Mouse (Mus musculus): ENCODE measurements around the gene Hyal3. TPM values are rescaled to one million over a fixed set of nuclear protein-coding genes. Genes with fewer than 3 reads are reported as not detected.

The Hyal3 gene
- polyA plus RNA-seq, 1 experiment from 2014 or later = 1.7 TPM

- peaks cover 61% of the 10 kb centered on the region for H3K4me1 ChIP-seq
These were observed 2.7 kb upstream of the Hyal3 start for GRCm38 (mm10) chr9:107577871-107578270.

DNA sequence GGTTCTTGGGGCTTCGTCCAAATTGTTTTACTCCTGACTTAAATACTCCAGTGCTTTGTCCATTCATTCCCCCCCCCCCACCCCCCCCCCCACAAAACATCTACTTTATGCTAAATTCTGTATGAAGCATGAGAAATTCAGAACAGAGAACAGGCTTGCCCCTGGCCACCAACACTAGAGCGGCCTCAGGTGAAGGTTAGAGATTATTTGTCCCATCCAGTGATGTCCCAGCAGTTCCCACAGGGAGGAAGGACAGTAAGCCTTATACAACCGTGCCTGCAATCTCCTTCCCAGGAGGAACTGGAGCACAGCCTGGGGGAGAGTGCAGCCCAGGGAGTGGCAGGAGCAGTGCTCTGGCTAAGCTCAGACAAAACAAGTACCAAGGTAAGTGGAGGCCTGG is 2.0 kb upstream of the Hyal3 start, which contains the start of gene Naa80:
Naa80 (plus strand) TSS at position 301 of the 400 bp plus-strand sequence.
- peak within 1 kb of the TSS; percentile 88 for H3K4me2 ChIP-seq (replicated peaks)
- H3K36me3 ChIP-seq = peaks cover 23% of the 10 kb centered on the region
- peaks cover 61% of the 10 kb centered on the region for H3K4me1 ChIP-seq
- WGBS = 70% methylated on average over 3 of the region's 3 CpGs
- H3K27me3 ChIP-seq = no peaks in the 10 kb centered on the region
- H3K9me3 ChIP-seq = no peaks in the 10 kb centered on the region
- peak within 1 kb of the TSS; percentile 86; the same call in 1 of the 2 replicates for H3K27ac ChIP-seq
- peak within 1 kb of the TSS; percentile 79 for H3K9ac ChIP-seq
- no peak for ATAC-seq (ENCODE audit: low FRiP score, low read depth)
- no peak within 1 kb of the TSS for H3K4me3 ChIP-seq

More at GRCm38 (mm10) chr9:107577871-107578270, 2.7 kb upstream of the Hyal3 start:
- 88% methylated on average over 10 of the region's 10 CpGs for whole genome bisulfite sequencing
- no peak overlapping the region for H3K27ac ChIP-seq
- H3K4me2 ChIP-seq (replicated peaks) = peak overlapping the region; percentile 70
- H3K9me3 ChIP-seq = no peaks in the 10 kb centered on the region
- H3K4me3 ChIP-seq = no peak overlapping the region
- peak overlapping the region; percentile 36; the same call in 1 of the 2 replicates for H3K9ac ChIP-seq
- peaks cover 23% of the 10 kb centered on the region for H3K36me3 ChIP-seq
- no peak for ATAC-seq (ENCODE audit: low FRiP score, low read depth)
- H3K27me3 ChIP-seq = no peaks in the 10 kb centered on the region

DNA sequence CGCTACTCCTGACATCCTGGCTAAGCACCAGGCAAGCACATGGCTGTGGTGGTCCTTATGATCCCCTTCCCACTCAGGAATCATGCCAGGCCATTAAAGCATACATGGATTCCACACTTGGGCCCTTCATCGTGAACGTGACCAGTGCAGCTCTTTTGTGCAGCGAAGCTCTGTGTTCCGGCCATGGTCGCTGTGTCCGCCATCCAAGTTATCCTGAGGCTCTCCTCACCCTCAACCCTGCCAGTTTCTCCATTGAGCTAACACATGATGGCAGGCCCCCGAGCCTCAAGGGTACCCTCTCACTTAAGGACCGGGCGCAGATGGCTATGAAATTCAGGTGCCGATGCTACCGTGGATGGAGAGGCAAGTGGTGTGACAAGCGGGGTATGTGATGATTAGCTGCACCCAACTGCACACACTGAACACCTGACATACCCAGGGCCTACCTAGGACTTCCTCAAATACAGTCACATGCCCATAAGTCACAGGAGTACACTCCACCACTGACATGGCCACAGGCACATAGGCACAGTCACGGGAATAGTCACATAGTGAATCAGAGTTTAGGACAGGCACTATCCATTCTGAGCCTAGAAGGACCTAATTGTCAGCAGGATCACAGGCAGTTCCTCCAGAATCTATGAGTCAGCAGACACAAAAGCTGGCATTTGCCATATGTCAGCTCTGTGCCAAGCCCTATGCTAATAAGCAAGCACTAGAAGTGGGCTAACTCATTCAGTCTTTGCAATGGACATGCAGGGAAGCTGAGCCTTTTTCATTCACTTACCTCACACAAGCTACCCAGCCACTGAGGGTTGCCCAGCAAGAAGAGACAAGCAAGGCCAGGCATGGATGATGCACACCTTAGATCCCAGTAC is 1.4 kb upstream of the Hyal3 start:
- Histone ChIP-seq H3K36me3 (peaks cover 25% of the 10 kb centered on the region), H3K4me2 (replicated peaks) (peak overlapping the region; percentile 88), H3K9me3 (no peaks in the 10 kb centered on the region), H3K9ac (peak overlapping the region; percentile 79; the same call in 1 of the 2 replicates), H3K27ac (peak overlapping the region; percentile 86; the same call in 1 of the 2 replicates), H3K4me3 (no peak overlapping the region), H3K27me3 (no peaks in the 10 kb centered on the region), H3K4me1 (peaks cover 61% of the 10 kb centered on the region)
- WGBS = 93% methylated on average over 14 of the region's 14 CpGs
- no peak for ATAC-seq (ENCODE audit: low FRiP score, low read depth)

DNA sequence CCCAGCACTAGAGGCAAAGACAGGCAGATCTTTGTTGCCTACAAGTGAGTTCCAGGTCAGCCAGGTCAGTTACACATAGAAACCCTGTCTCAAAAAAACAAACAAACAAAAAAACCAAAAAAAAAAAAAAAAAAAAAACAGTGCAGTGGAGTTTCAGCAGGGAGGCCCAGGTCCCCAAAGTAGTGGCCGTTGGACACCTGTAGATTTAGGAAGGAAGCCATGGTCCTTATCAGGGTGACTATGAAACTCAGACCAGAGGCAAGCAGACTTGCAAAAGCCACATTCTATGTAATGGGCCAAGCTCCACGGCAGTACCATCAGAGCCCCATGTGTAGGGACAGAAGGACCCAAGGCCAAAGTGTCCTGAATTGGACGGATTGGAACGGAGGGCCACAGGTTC is 966 bp downstream of the Hyal3 start:
- peak overlapping the region; percentile 65 for H3K4me3 ChIP-seq

DNA sequence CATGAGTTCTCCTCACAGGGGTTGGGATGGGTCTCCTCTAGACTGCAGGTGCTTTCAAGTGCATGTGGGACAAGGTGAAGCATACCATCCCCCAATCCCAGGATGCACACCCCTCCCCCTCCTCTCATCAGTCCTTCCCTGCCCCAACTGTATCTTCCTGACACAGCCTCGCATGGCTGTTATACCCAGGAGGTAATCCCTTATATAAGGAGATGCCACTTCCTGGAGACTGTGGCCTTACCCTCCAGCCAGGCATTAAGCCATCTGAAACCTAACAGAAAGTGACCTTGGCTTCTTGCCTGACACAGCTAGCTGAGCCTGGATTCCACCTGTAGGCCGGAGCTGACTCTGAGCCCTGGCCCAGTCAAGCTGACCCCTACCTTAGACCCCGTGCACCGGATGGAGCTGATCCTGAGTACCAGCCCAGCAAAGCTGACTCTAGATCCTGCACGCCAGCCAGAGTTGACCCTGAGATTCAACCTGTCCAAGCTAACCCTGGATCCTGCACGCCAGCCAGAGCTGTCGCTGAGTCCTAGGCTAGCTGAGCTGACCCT is 2.0 kb downstream of the Hyal3 start:
- H3K36me3 ChIP-seq = peaks cover 24% of the 10 kb centered on the region
- H3K9me3 ChIP-seq = no peaks in the 10 kb centered on the region
- 88% methylated on average over 7 of the region's 7 CpGs for WGBS
- H3K27me3 ChIP-seq = no peaks in the 10 kb centered on the region
- ATAC-seq (ENCODE audit: low FRiP score, low read depth) = no peak
- peak overlapping the region; percentile 88 for H3K4me2 ChIP-seq (replicated peaks)
- H3K4me1 ChIP-seq = peaks cover 42% of the 10 kb centered on the region
- H3K27ac ChIP-seq = no peak overlapping the region
- H3K4me3 ChIP-seq = no peak overlapping the region
- H3K9ac ChIP-seq = no peak overlapping the region; the same call in 1 of the 2 replicates

More for the DNA sequence above, 966 bp downstream of the Hyal3 start:
- WGBS = 77% methylated on average over 4 of the region's 4 CpGs
- Histone ChIP-seq H3K4me1 (peaks cover 52% of the 10 kb centered on the region), H3K27me3 (no peaks in the 10 kb centered on the region), H3K4me2 (replicated peaks) (peak overlapping the region; percentile 88), H3K9ac (peak overlapping the region; percentile 79), H3K27ac (peak overlapping the region; percentile 86; the same call in 1 of the 2 replicates), H3K36me3 (peaks cover 24% of the 10 kb centered on the region), H3K9me3 (no peaks in the 10 kb centered on the region)
- ATAC-seq (ENCODE audit: low FRiP score, low read depth) = no peak

- 91% methylated on average over 14 of the region's 14 CpGs for WGBS
- H3K27me3 ChIP-seq = no peaks in the 10 kb centered on the region
- H3K9me3 ChIP-seq = no peaks in the 10 kb centered on the region
- H3K4me1 ChIP-seq = peaks cover 39% of the 10 kb centered on the region
- H3K36me3 ChIP-seq = peaks cover 24% of the 10 kb centered on the region
- ATAC-seq (ENCODE audit: low FRiP score, low read depth) = no peak
- H3K27ac ChIP-seq = no peak overlapping the region
- no peak overlapping the region for H3K9ac ChIP-seq
- H3K4me3 ChIP-seq = no peak overlapping the region
- H3K4me2 ChIP-seq (replicated peaks) = no peak overlapping the region
These were observed 2.6 kb downstream of the Hyal3 start for GRCm38 (mm10) chr9:107583174-107583573.

GRCm38 (mm10) chr9:107586504-107586903 is 5.9 kb downstream of the Hyal3 start:
- H3K36me3 ChIP-seq = peaks cover 47% of the 10 kb centered on the region
- no peaks in the 10 kb centered on the region for H3K9me3 ChIP-seq
- no peak for ATAC-seq (ENCODE audit: low FRiP score, low read depth)
- WGBS = 88% methylated on average over 5 of the region's 5 CpGs
- H3K4me3 ChIP-seq = no peak overlapping the region
- H3K27me3 ChIP-seq = no peaks in the 10 kb centered on the region
- peaks cover 22% of the 10 kb centered on the region for H3K4me1 ChIP-seq
- peak overlapping the region; percentile 22; the same call in 1 of the 2 replicates for H3K27ac ChIP-seq
- H3K9ac ChIP-seq = no peak overlapping the region
- no peak overlapping the region for H3K4me2 ChIP-seq (replicated peaks)

DNA sequence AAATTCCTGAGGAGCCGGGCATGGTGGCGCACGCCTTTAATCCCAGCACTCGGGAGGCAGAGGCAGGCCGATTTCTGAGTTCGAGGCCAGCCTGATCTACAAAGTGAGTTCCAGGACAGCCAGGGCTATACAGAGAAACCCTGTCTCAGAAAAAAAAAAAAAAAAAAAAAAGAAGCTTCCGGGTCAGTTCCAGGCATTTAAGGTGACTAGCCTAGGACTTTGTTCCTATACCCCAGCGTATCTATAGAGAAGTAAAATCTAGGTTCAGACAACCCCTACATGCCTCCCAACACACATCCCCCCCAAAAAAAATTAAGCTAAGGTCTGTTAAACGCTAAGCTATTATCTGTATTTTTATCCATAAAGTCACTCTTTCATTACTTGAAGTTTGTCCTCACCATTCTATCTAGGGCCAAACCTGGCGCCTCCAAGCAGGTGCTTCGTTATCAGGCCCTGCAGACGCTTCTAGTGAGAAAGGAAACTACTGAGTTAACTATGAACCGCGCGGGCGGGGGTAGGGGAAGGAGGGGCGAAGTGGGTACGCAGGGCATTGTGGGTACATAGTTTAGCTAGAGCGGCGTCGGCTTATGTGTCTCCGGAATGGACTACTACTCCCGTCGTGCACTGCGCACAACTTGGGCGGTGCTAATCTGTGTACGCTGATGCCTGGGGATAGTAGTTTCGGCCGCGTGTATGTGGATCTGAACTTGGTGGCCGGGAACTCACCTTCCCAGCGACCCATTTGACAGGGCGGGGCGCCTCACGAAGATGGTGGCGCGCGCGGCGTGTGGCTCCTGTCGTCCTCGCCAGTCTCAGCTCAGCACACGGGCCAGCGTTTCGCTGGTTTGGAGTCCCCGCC is 6.6 kb downstream of the Hyal3 start, which contains the start of gene Ifrd2:
Ifrd2 (plus strand) TSS at position 669 of the 859 bp plus-strand sequence.
- H3K36me3 ChIP-seq = peaks cover 54% of the 10 kb centered on the region
- H3K4me1 ChIP-seq = peaks cover 15% of the 10 kb centered on the region
- WGBS = 14% methylated on average over 46 of the region's 46 CpGs
- H3K9ac ChIP-seq = peak within 1 kb of the TSS; percentile 77
- peak within 1 kb of the TSS; percentile 81 for H3K4me3 ChIP-seq
- H3K27me3 ChIP-seq = no peaks in the 10 kb centered on the region
- peak within 1 kb of the TSS; percentile 22; the same call in 1 of the 2 replicates for H3K27ac ChIP-seq
- H3K9me3 ChIP-seq = no peaks in the 10 kb centered on the region
- peak; percentile 98 for ATAC-seq (ENCODE audit: low FRiP score, low read depth)
- peak within 1 kb of the TSS; percentile 91 for H3K4me2 ChIP-seq (replicated peaks)

- 4% methylated on average over 33 of the region's 33 CpGs for WGBS
- no peak for ATAC-seq (ENCODE audit: low FRiP score, low read depth)
- Histone ChIP-seq H3K4me3 (peak overlapping the region; percentile 81), H3K4me2 (replicated peaks) (peak overlapping the region; percentile 91), H3K27ac (no peak overlapping the region), H3K4me1 (peaks cover 12% of the 10 kb centered on the region), H3K27me3 (no peaks in the 10 kb centered on the region), H3K9me3 (no peaks in the 10 kb centered on the region), H3K36me3 (peaks cover 57% of the 10 kb centered on the region), H3K9ac (peak overlapping the region; percentile 77)
These were observed 7.4 kb downstream of the Hyal3 start for GRCm38 (mm10) chr9:107587833-107588639.

DNA sequence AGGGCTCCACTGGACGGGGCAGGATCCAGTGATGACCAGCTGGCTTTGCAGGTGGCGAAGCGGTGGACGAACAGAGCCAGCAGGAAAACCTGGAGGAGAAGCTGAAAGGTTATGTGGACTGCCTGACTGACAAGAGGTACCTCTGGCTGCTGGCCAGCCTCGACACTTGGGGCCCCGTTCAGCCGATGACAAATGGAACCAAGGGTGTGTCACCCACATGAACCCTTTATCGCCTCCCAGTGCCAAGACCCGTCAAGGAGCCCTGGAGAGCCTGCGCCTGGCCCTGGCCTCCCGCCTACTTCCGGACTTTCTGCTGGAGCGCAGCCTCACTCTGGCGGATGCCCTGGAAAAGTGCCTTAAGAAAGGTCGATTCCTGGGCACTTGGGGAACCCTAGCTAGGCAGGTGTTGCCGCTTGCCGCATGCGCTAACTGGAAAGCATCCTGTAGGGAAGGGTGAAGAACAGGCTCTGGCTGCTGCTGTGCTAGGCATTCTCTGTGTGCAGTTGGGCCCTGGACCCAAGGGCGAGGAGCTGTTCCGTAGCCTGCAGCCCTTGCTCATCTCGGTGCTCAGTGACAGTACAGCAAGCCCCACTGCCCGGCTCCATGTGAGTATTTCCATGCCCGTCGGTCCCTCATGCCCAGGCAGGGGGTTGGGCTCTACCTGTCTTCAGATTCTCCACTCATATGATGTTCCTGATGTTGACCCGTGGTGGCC is 9.6 kb downstream of the Hyal3 start:
- H3K4me1 ChIP-seq = peaks cover 12% of the 10 kb centered on the region
- H3K27me3 ChIP-seq = no peaks in the 10 kb centered on the region
- WGBS = 90% methylated on average over 25 of the region's 25 CpGs
- ATAC-seq (ENCODE audit: low FRiP score, low read depth) = no peak
- no peak overlapping the region for H3K4me3 ChIP-seq
- H3K36me3 ChIP-seq = peaks cover 57% of the 10 kb centered on the region
- H3K4me2 ChIP-seq (replicated peaks) = no peak overlapping the region
- no peak overlapping the region for H3K27ac ChIP-seq
- H3K9ac ChIP-seq = no peak overlapping the region
- no peaks in the 10 kb centered on the region for H3K9me3 ChIP-seq
